Mouse (Mus musculus) midbrain, embryonic 13.5 days (tissue): ENCODE results near the gene Ifngr1. TPM values are rescaled to one million over a fixed set of nuclear protein-coding genes. Genes with fewer than 3 reads are reported as not detected.

Source experiments
- polyA plus RNA-seq: library from polyadenylated mRNA; unstranded; fragments of >200 nt; fragmentation: Nextera tagmentation; extraction: Ambion mirVana; gene quantifications from 2 replicates; pipeline ENCODE4 v1.2.1, GENCODE M21; 2015

Gene Ifngr1
- polyA plus RNA-seq, 1 experiment from 2014 or later = 19.0 TPM

Other genes with a start within 250 kb of the Ifngr1 start
- gene Olig3, start 235.4 kb upstream of the Ifngr1 start, polyA plus RNA-seq = 9.3 and 25.7 TPM in 2 replicates
- gene Il22ra2, start 30.0 kb downstream of the Ifngr1 start, polyA plus RNA-seq = not detected in 2 replicates
- gene Il20ra, start 120.6 kb downstream of the Ifngr1 start, polyA plus RNA-seq = 0.07 and 0.27 TPM in 2 replicates